Mouse (Mus musculus) hematopoietic stem cell, adult 5-6 weeks (primary cell): ENCODE measurements around the gene H2-T23. TPM values are rescaled to one million over a fixed set of nuclear protein-coding genes. Genes with fewer than 3 reads are reported as not detected.
A peak's percentile ranks its signal among the peaks of the same experiment; 100 is the strongest.
"Not testable (repeated sequence)": the region's sequence is repeated elsewhere in the genome, so short reads cannot be mapped to it uniquely, and the experiment has no call there.

Experiments
- ATAC-seq, 2 experiments: fragments of 125-278 bp in 1 of 2; replicated peaks in 1 of 2; 2 replicates each; pipeline ENCODE4 v1.8.0; 2016 to 2017; ENCODE audit warnings: inconsistent platforms in 2 of 2, mild to moderate bottlenecking in 2 of 2, moderate number of reproducible peaks in 2 of 2, low read depth in 1 of 2, moderate TSS enrichment in 1 of 2; ENCODE audit not compliant: low FRiP score in 2 of 2, poor library complexity in 2 of 2, severe bottlenecking in 2 of 2, insufficient read depth in 1 of 2, low TSS enrichment in 1 of 2
- total RNA-seq: library from RNA; stranded (forward); fragments of 172-1452, 232-1000 nt; gene quantifications from 2 replicates; pipeline ENCODE4 v1.2.3, GENCODE M21; 2017

Gene H2-T23
- total RNA-seq, 1 experiment from 2014 or later = 197 TPM

DNA sequence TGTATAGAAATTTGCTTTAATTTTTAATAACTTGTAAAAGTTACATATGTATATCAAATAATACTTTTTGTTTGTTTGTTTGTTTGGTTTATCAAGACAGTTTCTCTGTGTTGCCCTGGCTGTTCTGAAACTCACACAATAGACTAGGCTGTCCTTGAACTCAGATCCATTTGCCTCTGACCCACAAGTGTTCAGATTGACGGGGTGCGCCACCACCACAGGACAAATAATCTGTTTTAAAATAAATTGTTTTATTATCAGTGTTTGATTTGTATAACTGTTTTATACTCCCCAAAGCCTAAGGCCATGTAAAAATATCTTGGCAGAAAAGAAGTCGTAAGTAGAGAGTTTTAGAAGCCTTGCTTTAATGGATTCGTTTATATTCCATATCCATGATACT, 5.0 kb downstream of the H2-T23 start:
- ATAC-seq = no peak

DNA sequence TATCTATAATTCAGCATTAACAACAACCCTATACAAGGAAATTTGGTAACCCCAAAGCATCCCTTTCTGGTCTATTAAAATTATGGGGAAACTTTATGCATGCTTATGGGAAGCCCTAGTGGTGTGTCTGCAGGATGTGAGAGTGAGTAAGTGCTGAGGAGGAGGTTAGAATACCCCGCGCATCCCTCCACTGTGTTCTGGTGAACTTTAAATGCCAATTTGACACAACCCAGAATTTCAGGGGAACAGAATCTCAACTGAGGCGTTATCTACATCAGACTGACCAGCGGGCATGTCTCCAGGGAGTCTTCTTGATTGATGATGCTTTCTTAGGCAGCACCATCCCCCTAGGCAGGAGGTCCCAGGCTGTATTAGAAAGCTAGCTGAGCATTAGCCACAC, 6.8 kb downstream of the H2-T23 start:
- no peak for ATAC-seq

DNA sequence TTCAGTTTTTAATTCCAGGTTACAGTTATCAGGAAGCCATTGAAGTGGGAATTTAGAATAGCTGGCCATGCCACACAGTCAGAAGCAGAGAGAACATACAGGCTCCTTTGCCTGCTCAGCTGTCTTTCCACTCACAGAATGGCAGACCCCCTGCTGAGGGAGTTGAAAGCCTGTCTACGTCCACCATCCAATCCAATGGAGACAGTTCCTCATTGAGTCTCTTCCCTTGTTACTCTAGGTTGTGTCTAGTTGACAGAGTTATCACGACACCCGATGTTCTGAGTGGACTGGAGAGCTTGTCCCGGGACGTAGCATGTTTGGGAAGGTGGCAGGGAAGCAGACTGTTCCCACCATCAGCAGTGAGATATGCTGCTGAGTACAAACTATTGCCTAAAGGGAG, 7.5 kb downstream of the H2-T23 start:
- ATAC-seq = no peak

DNA sequence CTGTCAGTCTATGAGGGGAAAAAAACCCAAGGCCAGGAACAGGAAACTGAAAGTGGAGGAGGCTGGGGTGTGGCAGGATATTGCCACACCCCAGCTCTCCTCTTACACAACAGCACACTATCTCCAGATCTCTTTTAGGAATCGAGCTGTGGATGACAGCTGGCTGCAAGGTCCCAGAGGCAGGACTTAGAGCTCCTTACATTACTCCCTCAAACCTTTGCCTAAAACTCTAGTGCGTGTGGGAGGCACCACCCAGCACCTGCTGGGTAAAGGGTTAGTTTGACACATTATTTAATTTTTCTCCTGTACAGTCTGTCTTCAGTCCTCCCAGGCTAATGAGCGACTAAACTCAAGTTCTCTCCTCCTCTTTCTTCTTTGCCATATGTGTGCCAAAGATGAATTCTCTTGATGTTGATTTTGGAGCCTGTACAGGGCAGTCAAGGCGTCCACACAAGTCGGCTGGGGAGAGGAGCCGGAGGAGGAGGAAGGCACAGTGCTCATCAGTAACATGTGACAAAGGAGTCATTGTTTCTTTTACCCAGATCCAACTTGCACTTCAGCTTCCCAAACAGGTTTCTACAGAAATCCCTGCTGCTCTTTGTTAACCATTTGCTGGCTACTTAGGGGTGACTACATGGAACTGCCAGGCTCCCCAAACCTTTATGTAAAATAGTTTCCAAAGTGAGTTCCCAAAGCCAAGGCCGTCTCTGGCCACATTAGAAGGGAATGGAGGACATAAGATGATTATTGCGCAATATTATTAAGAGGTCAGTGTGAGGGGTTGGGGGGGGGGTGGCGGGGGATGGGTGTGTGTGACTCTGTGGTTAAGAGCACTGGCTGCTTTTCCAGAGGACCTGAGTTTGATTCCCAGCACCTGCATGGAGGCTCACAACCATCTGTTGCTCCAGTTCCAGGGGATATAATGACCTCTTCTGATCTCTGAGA, 8.7 kb downstream of the H2-T23 start:
- ATAC-seq = peak; percentile 20 to 37; a peak in 2 of 4 replicates

DNA sequence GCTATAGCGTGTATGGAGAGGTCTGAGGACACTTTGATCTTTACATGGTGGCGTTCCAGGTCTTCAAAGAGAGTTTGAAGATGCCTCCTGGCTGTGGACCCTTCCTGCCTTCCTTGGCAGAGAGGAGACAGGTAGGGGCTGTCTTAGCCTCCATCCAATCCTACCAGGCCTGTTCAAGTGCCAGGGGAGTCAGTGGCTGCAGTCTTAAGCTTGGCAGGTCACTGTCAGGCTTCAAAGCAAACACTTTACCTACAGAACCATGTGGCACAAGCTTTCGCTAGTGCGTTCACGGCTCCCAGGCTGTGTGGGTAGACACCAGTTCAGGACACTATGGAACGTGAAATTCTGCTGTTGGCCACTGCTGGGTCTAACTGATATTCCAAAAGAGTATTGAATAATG, 9.7 kb downstream of the H2-T23 start:
- ATAC-seq = no peak

DNA sequence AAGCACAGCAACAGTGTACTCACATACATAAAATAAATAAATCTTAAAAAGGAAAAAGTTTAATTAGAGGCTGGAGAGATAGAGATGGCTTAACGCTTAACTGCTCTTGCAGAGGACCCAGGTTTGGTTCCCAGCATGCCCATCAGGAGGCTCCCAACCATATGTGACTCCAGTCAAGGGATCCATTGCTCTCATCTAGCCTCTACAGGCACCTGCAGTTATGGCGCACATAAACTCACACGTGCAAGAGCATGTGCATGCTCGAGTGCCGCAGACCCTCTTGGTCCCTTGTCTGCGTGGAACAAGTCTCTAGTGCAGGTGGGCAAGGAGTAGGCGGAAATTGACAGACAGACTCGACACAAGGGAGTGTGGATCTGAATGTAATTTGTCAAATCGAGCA, 10.6 kb downstream of the H2-T23 start:
- no peak for ATAC-seq

DNA sequence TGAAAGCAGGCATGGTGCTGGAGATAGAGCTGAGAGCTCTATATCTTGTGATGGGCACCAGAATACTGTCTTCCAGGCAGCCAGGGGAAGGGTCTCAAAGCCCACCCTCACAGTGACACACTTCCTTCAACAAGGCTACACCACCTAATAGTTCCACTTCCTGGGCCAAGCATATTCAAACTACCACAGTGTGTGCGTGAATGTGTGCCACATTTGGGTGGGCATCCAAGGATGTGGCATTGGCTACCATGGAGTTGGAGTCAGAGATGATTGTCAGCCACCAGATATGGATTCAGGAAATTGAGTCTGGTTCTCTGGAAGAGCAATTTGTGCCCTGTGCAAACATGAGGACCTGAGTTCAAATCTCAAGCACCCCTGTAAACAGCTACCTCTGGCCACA, 11.3 kb downstream of the H2-T23 start:
- ATAC-seq = no peak

DNA sequence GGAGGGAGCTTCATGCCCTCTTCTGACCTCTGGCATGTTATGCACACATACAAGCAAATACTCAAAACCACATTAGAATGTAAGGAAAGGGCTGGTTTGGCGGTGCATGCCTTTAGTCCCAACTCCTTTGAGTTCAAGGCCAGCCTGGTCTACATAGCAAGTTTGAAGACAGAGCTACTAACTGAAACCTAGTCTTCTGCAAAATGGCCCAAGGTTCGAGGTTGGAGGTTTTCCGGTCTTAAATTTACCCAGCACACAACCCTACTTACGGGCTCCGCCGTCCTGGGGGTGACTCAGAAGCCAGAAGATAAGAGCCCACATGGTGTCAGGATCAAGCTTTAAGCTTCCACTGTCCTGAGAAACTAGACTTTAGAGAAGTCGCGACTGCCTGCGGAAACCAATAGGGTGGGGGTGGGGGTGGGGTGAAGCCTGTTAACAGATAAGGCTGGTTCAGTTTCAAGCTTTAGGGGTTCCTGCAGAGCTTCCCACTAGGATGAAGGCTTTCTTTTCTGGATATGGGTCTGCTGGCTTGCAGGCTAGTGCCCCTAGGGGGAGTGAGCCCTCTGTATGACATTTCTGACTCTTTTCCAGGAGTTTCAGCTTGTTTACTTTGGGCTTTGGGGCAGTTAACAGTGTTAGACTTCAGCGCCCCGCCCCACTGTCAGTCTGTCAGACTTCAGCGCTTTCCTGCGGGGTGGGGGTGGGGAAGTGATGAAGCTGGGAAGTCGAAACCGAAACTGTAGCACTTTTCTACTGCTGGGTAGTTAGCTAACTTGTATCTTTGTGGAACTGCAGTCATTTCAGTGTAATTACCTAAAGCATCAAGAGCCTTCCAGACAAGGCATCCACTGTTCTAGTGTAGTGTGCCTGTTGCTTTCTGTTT, 12.2 kb downstream of the H2-T23 start, which contains the start of gene H2-T24:
TSS of gene H2-T24 (minus strand) at position 370 of the 883 bp plus-strand sequence.
- ATAC-seq = peak; percentile 91 to 92

DNA sequence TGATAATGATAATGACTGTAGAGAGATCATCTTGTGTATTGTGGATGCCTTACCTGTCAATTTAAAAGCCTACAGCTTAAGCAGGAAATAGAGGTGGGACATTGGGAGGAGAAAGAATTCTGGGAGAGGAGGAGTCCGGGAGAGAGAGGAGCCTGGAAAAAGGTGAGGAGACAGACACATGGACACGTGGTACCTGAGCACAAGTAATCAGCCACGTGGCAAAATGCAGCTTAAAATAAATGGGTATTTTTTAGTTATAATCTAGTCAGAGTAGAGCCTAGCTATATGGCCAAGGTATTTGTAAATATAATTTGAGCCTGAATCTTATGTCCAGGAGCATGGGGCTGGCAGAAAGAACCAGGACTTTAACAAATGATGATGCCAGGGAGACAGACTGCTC, 13.1 kb downstream of the H2-T23 start:
- no peak for ATAC-seq

DNA sequence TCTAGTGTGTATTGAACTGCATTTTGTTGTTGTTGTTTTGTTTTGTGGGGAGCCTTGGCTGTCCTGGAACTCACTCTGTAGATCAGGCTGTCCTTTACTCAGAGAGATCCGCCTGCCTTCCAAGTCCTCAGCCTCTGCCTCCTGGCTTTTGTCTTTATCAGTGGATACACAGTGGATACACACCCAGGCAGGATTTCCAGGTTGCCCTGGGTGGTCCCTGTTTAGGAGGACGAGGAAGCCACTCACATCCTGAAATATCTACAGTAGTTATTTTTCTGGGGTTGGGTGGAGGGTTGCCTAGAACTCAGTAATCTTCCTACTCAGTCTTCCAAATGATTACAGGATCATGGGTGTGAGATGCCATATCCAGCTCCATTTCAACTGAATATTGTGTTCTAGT, 13.7 kb downstream of the H2-T23 start:
- no peak for ATAC-seq

DNA sequence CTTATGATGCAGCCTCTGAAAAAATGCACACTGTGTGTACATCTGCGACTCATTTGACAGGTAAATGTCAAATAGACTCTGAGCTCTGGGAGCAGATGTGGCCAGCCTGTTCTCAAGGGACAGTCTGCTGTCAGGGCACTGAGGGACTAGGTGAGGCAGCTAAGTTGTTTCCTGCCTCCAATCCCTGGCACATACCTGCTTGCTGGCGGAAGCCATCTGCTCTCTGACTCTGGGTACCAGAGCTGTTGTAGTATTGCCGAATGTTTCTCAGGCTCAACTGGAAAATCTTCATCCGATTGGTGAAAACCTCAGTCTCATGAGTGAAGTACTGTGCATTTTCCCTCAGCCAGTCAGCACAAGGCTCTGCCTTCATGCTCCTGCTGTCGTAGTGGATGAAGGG, 15.6 kb downstream of the H2-T23 start:
- no peak for ATAC-seq

DNA sequence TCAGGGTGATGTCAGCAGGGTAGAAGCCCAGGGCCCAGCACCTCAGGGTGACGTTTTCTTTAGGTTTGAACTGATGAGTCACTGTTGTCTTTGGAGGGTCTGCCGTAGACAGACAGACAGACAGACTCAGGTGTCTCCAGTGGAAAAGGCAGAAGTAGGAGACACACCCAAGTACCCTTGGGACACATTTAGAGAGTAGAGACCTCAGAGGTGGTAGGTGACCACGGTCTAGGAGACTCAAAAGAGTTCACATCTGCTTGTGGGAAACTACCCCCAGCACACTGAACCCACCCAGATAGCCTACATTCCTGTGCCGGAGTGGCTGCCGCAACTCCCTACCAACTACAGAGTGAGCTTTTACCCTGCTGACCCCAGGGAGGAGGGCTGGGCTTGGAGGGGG, 17.7 kb downstream of the H2-T23 start:
- no peak for ATAC-seq

DNA sequence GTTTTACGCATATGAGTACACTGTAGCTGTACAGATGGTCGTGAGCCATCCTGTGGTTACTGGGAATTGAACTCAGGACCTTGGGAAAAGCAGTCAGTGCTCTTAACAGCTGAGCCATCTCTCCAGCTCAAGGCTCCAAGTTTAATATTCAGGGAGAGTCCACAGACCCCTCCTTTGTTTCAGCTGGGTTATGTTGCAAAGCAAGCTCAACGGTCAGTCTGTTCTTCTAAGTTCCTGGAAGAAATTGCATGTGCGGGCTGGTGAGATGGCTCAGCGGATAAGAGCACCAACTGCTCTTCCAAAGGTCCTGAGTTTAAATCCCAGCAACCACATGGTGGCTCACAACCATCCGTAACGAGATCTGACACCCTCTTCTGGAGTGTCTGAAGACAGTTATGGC, 28.2 kb downstream of the H2-T23 start:
- ATAC-seq = not testable (repeated sequence)

DNA sequence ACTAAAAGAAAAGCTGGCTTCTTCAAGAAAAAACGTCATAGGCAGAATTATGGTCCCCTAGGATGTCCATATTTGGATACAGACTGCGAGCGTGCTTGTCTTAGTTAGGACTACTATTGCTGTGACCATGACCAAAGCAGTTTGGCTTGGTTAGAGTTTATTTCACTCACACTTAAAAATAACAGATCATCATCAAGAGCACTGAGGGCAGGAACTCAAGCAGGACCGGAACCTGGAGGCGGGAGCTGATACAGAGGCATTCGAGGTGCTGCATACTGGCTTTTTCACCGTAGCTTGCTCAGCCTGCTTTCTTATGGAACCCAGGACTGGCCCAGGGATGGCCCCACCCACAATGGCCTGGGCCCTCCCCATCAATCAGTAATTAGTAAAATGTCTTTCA, 29.3 kb downstream of the H2-T23 start:
- no peak for ATAC-seq

DNA sequence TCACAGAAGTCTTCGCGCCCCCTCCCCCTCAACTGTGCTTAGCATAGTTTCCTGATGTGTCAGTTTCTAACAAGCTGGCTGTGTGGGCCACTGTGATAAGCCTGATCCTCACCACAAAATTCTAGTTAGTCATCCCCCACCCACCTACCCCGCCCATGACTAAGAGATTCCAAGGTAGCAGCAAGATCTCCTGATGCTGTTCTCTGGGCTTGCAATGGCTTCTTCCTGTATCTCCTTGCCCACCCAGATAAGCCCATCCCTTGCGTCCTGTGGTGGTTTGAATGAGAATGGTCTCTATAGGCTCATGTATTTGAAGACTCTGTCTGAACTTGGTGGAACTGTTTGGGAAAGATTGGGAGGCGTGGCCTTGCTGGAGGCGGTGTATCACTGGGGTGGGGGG, 30.7 kb downstream of the H2-T23 start:
- peak; percentile 33 to 51 for ATAC-seq

DNA sequence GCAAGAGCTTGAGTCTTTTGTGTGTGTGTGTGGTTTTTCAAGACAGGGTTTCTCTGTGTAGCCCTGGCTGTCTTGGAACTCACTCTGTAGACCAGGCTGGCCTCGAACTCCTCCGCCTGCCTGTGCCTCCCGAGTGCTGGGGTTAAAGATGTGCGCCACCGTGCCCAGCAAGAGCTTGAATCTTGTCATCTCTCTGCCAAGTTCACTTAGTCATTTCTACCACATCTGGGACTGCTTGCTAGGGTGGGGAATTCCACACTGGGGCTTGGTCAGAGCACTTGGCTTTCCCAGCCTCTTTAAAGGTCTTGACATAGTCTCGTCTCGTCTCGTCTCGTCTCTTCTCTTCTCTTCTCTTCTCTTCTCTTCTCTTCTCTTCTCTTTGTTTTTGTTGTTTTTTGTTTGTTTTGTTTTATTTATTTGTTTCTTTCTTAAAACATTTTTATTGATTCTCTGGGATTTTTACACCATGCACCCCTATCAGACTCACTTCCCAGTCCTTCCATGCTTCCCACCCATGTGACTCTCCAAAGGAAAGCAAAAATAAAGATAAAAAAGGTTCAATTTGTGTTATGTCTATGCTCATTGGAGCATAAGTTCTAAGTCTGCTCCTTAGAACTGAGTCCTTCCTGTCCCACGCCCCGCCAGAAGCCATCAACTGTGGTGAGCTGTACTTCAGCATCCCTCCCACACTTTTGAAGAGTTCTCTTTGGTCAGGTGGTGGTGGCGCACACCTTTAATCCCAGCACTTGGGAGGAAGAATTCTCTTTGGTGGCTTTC, 31.3 kb downstream of the H2-T23 start:
- ATAC-seq = no peak

DNA sequence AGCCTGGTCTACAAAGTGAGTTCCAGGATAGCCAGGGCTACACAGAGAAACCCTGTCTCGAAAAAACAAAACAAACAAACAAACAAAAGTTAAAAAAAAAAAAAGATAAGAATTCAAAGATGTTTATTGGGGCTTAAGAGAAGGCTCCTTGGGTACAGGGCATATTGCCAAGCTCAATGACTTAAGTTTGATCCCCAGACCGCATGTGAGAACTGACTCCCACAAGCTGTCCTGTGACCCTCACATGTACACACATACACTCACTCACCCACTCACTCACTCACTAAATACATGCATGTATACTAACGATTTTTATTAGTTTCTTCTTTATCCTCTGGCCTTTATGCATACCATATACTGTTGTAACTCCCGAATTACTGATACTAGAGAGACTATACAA, 32.3 kb downstream of the H2-T23 start:
- no peak for ATAC-seq
